ENCODE assay signal across 22 mouse cellular contexts in genomic region chr5:99541999-99542765, GRCm38 (mm10).
A peak's percentile ranks its signal among the peaks of the same experiment; 100 is the strongest.
DNase-seq lines count a peak whose midpoint lies in the region; ATAC-seq and TF ChIP-seq lines count a peak whose summit lies in the region.
"Had no signal": no experiment of that assay in that cellular context is flagged by ENCODE, and none has a peak within 500 bp of the region (broad histone marks: within the 10 kb centered on the region; RNA-seq: fewer than 3 reads in every experiment).

No protein-coding gene starts in this region.

- no peak overlapping the region for H3K4me2 ChIP-seq in kidney, embryonic 14.5 days (replicated peaks; ENCODE audit: low read depth, low read length)
- peak overlapping the region; percentile 40 for H3K4me2 ChIP-seq in liver, embryonic 12.5 days
- no peak overlapping the region for H3K4me2 ChIP-seq in midbrain, embryonic 14.5 days (ENCODE audit: low read length)
- H3K4me2 ChIP-seq: heart, embryonic 12.5 days; hindbrain, embryonic 14.5 days; limb, embryonic 13.5 days; lung, embryonic 15.5 days; neural tube, embryonic 13.5 days had no signal

- H3K4me1 ChIP-seq in kidney, embryonic 14.5 days (ENCODE audit: control insufficient read depth, insufficient read depth, low read length) = 0 out of 2 replicates have a peak, but pooled peaks cover 2% of the 10 kb centered on the region
- peaks cover 40% of the 10 kb centered on the region for H3K4me1 ChIP-seq in liver, embryonic 12.5 days
- peaks cover 31% of the 10 kb centered on the region for H3K4me1 ChIP-seq in midbrain, embryonic 14.5 days (ENCODE audit: control insufficient read depth, insufficient read depth, low read length)
- H3K4me1 ChIP-seq: lung, embryonic 15.5 days had no signal

- H3K9me3 ChIP-seq in kidney, embryonic 14.5 days (ENCODE audit: control insufficient read depth, low read length) = no peaks in the 10 kb centered on the region
- no peaks in the 10 kb centered on the region for H3K9me3 ChIP-seq in liver, embryonic 12.5 days (replicated peaks)
- H3K9me3 ChIP-seq in midbrain, embryonic 14.5 days (ENCODE audit: control insufficient read depth, low read length) = no peaks in the 10 kb centered on the region
- H3K9me3 ChIP-seq: heart, embryonic 12.5 days; limb, embryonic 13.5 days; lung, embryonic 15.5 days; neural tube, embryonic 13.5 days had no signal

- H3K27me3 ChIP-seq in kidney, embryonic 14.5 days (ENCODE audit: control insufficient read depth, insufficient read depth, low read length) = no peaks in the 10 kb centered on the region
- no peaks in the 10 kb centered on the region for H3K27me3 ChIP-seq in liver, embryonic 12.5 days (replicated peaks)
- H3K27me3 ChIP-seq in midbrain, embryonic 14.5 days (ENCODE audit: control insufficient read depth, insufficient read depth, low read length) = no peaks in the 10 kb centered on the region
- H3K27me3 ChIP-seq: heart, embryonic 12.5 days; neural tube, embryonic 13.5 days had no signal

- TF ChIP-seq CTCF in brain, embryonic 14.5 days (IDR thresholded peaks at IDR 0.05; ENCODE audit: borderline replicate concordance, extremely low read depth, insufficient read depth, insufficient read length) = no peak

- no peak for TF ChIP-seq POLR2A in brain, embryonic 14.5 days (IDR thresholded peaks at IDR 0.05; ENCODE audit: borderline replicate concordance, extremely low read depth, insufficient read depth, insufficient read length, poor library complexity, severe bottlenecking)

- no peak overlapping the region for H3K27ac ChIP-seq in kidney, embryonic 14.5 days (ENCODE audit: low read depth, low read length)
- peak overlapping the region; percentile 64; the same call in 1 of the 2 replicates for H3K27ac ChIP-seq in liver, embryonic 12.5 days
- no peak overlapping the region for H3K27ac ChIP-seq in midbrain, embryonic 14.5 days (replicated peaks; ENCODE audit: low read depth, low read length)
- H3K27ac ChIP-seq: gastrocnemius, adult 2 months; hindbrain, embryonic 14.5 days; limb, embryonic 13.5 days; lung, embryonic 15.5 days; macrophage had no signal

- H3K4me3 ChIP-seq in kidney, embryonic 14.5 days (ENCODE audit: low read length) = no peak overlapping the region
- H3K4me3 ChIP-seq in liver, embryonic 12.5 days = no peak overlapping the region
- no peak overlapping the region for H3K4me3 ChIP-seq in midbrain, embryonic 14.5 days (replicated peaks; ENCODE audit: low read depth, low read length)
- H3K4me3 ChIP-seq: gastrocnemius, adult 2 months; heart, embryonic 12.5 days; limb, embryonic 13.5 days; lung, embryonic 15.5 days; neural tube, embryonic 13.5 days had no signal

- no peak overlapping the region for H3K9ac ChIP-seq in kidney, embryonic 14.5 days (ENCODE audit: low read depth, low read length)
- no peak overlapping the region for H3K9ac ChIP-seq in liver, embryonic 12.5 days
- no peak overlapping the region for H3K9ac ChIP-seq in midbrain, embryonic 14.5 days (replicated peaks; ENCODE audit: low read length)
- H3K9ac ChIP-seq: heart, embryonic 12.5 days; hindbrain, embryonic 14.5 days; limb, embryonic 13.5 days; lung, embryonic 15.5 days; neural tube, embryonic 13.5 days had no signal

- H3K36me3 ChIP-seq in kidney, embryonic 14.5 days (ENCODE audit: control insufficient read depth, insufficient read depth, low read length) = no peaks in the 10 kb centered on the region
- H3K36me3 ChIP-seq in liver, embryonic 12.5 days = no peaks in the 10 kb centered on the region
- H3K36me3 ChIP-seq in midbrain, embryonic 14.5 days (ENCODE audit: control insufficient read depth, insufficient read depth, low read length) = no peaks in the 10 kb centered on the region
- H3K36me3 ChIP-seq: G1E; heart, embryonic 12.5 days; limb, embryonic 13.5 days; lung, embryonic 15.5 days; neural tube, embryonic 13.5 days had no signal

- WGBS in kidney, embryonic 14.5 days = 86% methylated on average over 2 of the region's 2 CpGs
- 55% methylated on average over 2 of the region's 2 CpGs for WGBS in liver, embryonic 12.5 days (ENCODE audit: insufficient replicate concordance)
- 57% methylated on average over 2 of the region's 2 CpGs for WGBS in midbrain, embryonic 14.5 days

- ATAC-seq in kidney, embryonic 14.5 days (ENCODE audit: low FRiP score, low TSS enrichment) = no peak
- ATAC-seq in liver, embryonic 12.5 days = peak; percentile 40; the same call in 1 of the 2 replicates
- ATAC-seq in midbrain, embryonic 14.5 days (ENCODE audit: low FRiP score, low TSS enrichment) = peak; percentile 4; the same call in 1 of the 2 replicates
- ATAC-seq: activated CD4-positive, CD25-positive, alpha-beta regulatory T cell, adult 4 months had no signal

- peak; percentile 58 for DNase-seq in kidney, adult 9 months
- peak; percentile 56 for DNase-seq in brain, embryonic 14.5 days (ENCODE audit: low read depth)
- DNase-seq in midbrain, embryonic 14.5 days = peak; percentile 61
- no peak for DNase-seq in gastrocnemius, postnatal 25 days
- no peak for DNase-seq in heart, adult 18-20 months
- DNase-seq: adrenal gland, postnatal 10 days; embryo, embryonic 11 days; gastrocnemius, adult 2 months; heart, postnatal 14 days; kidney, adult 11 months; right cerebral cortex, adult 18-20 months; thymus, postnatal 36 days had no signal

Comparison
In these comparisons a context has a peak if more than half of its experiments do, and no peak if none do; other contexts are left out.
1. DNase-seq: peak in kidney, adult 9 months (single experiment), brain, embryonic 14.5 days (single experiment) and midbrain, embryonic 14.5 days (single experiment); none in gastrocnemius, postnatal 25 days (single experiment) and heart, adult 18-20 months (0 of 2).